Mouse (Mus musculus) midbrain, embryonic 16.5 days (tissue): ENCODE data around the gene Olfr796. TPM values are rescaled to one million over a fixed set of nuclear protein-coding genes. Genes with fewer than 3 reads are reported as not detected.

Experiments
- microRNA-seq: library from miRNA; unstranded; fragments of <30 nt; microRNA quantifications from one replicate; pipeline ENCODE4, GENCODE M21; 2017
- polyA plus RNA-seq: library from polyadenylated mRNA; unstranded; fragments of >200 nt; fragmentation: Nextera tagmentation; extraction: Ambion mirVana; gene quantifications from 2 replicates; pipeline ENCODE4 v1.2.1, GENCODE M21; 2015

The Olfr796 gene
- polyA plus RNA-seq, 1 experiment from 2014 or later: not detected

Small RNA genes within 50 kb of the gene (microRNA-seq; reads per million reads assigned to microRNA genes)
- gene Gm23252: not detected

Other genes with a start within 250 kb of the Olfr796 start
- 0.16 TPM in 1 of 2 replicates, not detected in the other for gene Olfr784, start 228.5 kb downstream of the Olfr796 start, polyA plus RNA-seq
- not detected in 2 replicates for gene Olfr785, start 207.1 kb downstream of the Olfr796 start, polyA plus RNA-seq
- gene Olfr786, start 185.3 kb downstream of the Olfr796 start, polyA plus RNA-seq: not detected in 2 replicates
- gene Olfr787, start 150.7 kb downstream of the Olfr796 start, polyA plus RNA-seq: not detected in 2 replicates
- gene Olfr788, start 141.6 kb downstream of the Olfr796 start, polyA plus RNA-seq: not detected in 2 replicates
- gene Olfr789, start 127.8 kb downstream of the Olfr796 start, polyA plus RNA-seq: not detected in 2 replicates
- gene Olfr790, start 114.1 kb downstream of the Olfr796 start, polyA plus RNA-seq: not detected in 2 replicates
- gene Olfr791, start 90.8 kb downstream of the Olfr796 start, polyA plus RNA-seq: not detected in 2 replicates
- gene Olfr792, start 73.4 kb downstream of the Olfr796 start, polyA plus RNA-seq: not detected in 2 replicates
- not detected in 2 replicates for gene Olfr794, start 44.9 kb downstream of the Olfr796 start, polyA plus RNA-seq
- not detected in 2 replicates for gene Olfr798, start 15.4 kb upstream of the Olfr796 start, polyA plus RNA-seq
- gene Olfr799, start 24.9 kb upstream of the Olfr796 start, polyA plus RNA-seq: not detected in 2 replicates
- gene Olfr800, start 45.1 kb upstream of the Olfr796 start, polyA plus RNA-seq: not detected in 2 replicates
- gene Olfr801, start 61.3 kb upstream of the Olfr796 start, polyA plus RNA-seq: not detected in 2 replicates
- gene Olfr802, start 75.6 kb upstream of the Olfr796 start, polyA plus RNA-seq: 0.05 TPM in 1 of 2 replicates, not detected in the other
- not detected in 2 replicates for gene Olfr803, start 81.7 kb upstream of the Olfr796 start, polyA plus RNA-seq
- not detected in 2 replicates for gene Olfr804, start 90.6 kb upstream of the Olfr796 start, polyA plus RNA-seq
- not detected in 2 replicates for gene Olfr805, start 116.8 kb upstream of the Olfr796 start, polyA plus RNA-seq
- gene Olfr806, start 129.4 kb upstream of the Olfr796 start, polyA plus RNA-seq: not detected in 2 replicates
- not detected in 2 replicates for gene Olfr807, start 145.2 kb upstream of the Olfr796 start, polyA plus RNA-seq
- gene Olfr808, start 152.9 kb upstream of the Olfr796 start, polyA plus RNA-seq: not detected in 2 replicates
- not detected in 2 replicates for gene Olfr809, start 162.1 kb upstream of the Olfr796 start, polyA plus RNA-seq
- not detected in 2 replicates for gene Olfr810, start 182.3 kb upstream of the Olfr796 start, polyA plus RNA-seq
- gene Olfr811, start 191.8 kb upstream of the Olfr796 start, polyA plus RNA-seq: not detected in 2 replicates
- not detected in 2 replicates for gene Olfr812, start 233.5 kb upstream of the Olfr796 start, polyA plus RNA-seq
- gene Olfr813, start 242.8 kb upstream of the Olfr796 start, polyA plus RNA-seq: not detected in 2 replicates